Mouse (Mus musculus): Measurements from ENCODE around the gene Cnot10.

Gene Cnot10

DNA sequence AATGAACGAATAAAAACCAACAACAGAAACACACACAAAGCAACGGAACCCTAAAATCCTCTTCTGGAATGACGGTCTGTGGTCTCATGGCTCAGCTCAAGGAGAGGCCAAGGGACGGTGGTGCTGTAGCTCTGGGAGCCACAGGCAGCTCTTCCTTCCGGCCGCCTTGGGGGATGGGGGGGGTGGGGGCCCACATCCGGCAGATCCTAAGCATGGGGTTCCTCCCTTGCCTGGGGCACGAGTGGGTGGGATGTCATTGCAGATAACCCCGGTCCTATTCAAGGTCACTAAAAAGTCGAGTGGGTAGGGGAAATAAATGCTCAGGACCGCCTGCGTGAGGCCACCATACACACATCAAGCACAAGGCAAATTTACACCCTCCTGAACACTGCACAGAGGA is 93.2 kb downstream of the Cnot10 start:
- no peak for DNase-seq (ENCODE audit: low read depth)

DNA sequence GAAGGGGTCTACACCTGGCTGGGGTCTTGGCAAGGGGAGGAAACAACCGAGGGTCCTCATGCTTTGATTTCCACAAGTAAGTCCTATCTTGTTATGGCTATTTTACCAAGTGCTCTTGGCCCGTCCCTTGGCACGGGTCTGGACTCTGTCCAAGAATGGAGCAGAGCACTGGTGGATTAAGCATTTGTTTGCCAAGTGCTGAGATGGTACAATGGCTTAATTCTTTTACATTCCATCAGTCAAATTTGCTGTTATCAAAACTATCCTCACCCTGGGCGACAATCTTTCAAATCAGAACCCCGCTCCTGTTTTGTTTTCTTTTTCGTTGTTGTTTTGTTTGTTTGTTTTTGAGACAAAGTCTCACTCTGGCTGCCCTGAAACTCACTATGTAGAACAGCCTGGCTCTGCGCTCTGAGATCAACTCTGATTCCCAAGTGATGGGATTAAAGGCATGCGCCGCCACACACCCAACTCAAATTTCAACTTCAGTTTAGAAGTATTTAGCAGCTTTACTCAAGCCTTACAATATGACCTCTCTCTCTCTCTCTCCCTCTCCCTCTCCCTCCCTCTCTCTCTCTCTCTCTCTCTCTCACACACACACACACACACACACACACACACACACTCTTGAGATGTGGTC is 95.1 kb downstream of the Cnot10 start:
- no peak for DNase-seq (ENCODE audit: low read depth)

DNA sequence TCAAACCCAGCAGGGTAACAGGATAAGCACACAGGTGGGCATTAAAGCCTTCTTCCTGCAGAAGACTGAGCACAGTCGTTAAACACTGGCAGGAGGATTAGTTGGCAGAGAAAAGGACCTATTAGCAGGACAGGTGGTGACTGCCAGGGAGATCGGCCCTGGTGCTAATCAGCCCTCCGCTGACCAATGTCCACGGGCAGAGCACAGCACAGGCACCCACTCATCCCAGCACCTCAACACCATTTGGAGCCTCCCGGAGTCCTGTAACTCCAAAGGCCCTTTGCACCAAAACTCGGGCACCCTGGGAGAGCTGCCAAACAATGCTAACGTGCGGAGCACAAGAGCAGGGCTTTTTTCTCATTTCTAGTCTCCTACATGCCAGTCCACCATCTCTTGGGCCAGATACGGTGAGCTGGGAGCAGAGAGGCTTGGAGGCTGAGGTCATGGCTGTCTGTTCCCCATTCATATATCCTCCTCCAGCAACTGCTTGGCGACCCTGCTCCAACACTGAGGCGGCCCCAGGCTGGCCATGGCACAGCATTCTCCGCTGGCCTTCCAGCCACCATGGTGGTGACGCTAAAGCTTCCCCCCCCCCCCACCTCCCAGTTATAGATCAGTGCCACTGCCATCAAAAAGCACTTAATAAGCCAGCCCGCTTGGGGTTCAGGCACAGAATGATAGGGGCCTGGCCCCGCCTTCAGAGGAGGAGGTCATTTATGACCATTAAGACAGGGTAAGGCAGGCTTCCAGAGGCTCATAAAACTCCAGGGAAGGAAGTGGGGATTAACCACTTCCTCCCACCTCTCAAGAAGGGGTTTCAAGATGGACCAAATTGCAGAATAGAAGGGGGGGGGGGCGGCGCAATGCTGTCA is 95.9 kb downstream of the Cnot10 start:
- DNase-seq (ENCODE audit: low read depth) = no peak

DNA sequence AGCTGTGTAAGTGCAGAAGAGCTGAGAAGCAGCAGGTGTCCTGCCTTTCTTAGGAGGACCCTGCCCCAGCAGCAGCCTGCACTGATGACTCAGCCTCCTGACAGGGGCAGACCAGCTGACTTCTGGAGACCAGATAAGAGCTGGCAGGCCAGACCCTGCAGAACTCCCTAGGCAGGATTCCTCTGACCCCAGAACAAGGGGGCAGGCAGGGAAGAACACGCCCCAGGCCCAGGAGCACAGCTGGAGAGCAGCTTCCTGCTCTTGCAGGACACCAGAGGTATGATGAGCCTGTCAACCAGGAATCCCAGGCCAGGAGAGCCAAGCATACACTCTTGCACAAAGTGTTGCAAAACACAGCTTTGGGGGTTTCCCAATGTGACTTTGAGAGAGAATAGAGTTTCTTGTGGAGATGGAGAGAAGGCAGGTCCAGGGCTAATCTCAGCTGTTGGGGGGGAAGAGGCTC is 98.7 kb downstream of the Cnot10 start:
- DNase-seq (ENCODE audit: low read depth) = peak; percentile 32

DNA sequence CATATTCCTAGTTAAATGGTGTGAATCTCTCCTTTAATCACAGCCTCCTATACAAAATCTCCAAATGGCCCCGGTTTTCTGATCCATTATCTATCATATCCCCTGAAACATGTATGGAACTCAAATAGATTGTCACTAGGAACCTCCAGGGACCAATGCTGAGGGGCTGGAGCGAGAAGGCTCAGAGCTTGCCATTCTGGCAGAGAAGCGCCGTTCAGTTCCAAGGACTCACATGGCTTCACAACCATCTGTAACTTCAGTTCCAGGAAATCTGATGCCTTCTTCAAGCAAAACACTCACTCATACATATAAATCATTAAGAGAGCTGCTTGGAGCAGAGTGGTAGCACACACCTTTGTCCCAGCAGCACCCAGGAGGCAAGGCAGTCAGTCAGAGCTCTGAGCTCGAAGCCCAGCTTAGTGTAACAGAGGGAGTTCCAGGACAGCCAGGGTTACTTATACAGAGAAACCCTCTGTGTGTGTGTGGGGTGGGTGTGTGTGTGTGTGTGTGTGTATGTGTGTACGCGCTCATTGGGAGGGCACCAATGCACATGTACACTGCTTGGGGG is 100.9 kb downstream of the Cnot10 start:
- DNase-seq (ENCODE audit: low read depth) = no peak

DNA sequence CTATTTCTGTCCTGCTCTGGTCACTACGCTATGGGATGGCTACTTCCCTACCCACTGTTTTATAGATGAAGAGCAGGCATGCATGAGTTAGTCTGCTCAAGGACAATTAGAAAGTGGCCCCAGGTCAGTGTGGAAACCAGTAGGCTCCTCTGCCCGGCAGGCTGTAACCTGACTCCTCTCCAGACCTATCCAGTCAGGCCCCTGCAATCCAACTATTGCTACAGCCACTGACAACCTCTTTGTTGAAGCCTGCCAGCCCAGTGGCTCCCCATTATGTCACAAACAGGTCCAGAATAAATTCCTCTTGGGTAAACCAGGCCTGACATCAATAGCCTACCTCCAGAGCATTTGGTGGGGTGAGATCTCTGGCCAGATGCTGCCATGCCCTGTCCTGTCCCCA is 103.4 kb downstream of the Cnot10 start:
- DNase-seq (ENCODE audit: low read depth) = peak; percentile 51
